Mouse (Mus musculus): ENCODE measurements around the gene Olfr671. TPM values are rescaled to one million over a fixed set of nuclear protein-coding genes. Genes with fewer than 3 reads are reported as not detected.
"Not testable (repeated sequence)": the region's sequence is repeated elsewhere in the genome, so short reads cannot be mapped to it uniquely, and the experiment has no call there.

Gene Olfr671
- polyA plus RNA-seq (2012; rRNA removed) = not detected in 2 replicates

GRCm38 (mm10) chr7:104979026-104979425 is at the start of gene Olfr671:
Gene Olfr671 (minus strand): TSS chr7:104979126.
- no peaks in the 10 kb centered on the region for H3K36me3 ChIP-seq (ENCODE audit: control insufficient read depth, insufficient read depth, low read length)
- no peaks in the 10 kb centered on the region for H3K27me3 ChIP-seq (ENCODE audit: control insufficient read depth, insufficient read depth, low read length)
- no peaks in the 10 kb centered on the region for H3K4me1 ChIP-seq (replicated peaks; ENCODE audit: control insufficient read depth, insufficient read depth, low read length)
- no peak for TF ChIP-seq CTCF (IDR thresholded peaks at IDR 0.05; ENCODE audit: borderline replicate concordance, control insufficient read depth, extremely low read depth, insufficient read depth, low read length, poor library complexity)
- no peak for TF ChIP-seq POLR2A (IDR thresholded peaks at IDR 0.05; ENCODE audit: control insufficient read depth, extremely low read depth, insufficient read depth, low read length, poor library complexity)
- DNase-seq = no peak
- no peak within 1 kb of the TSS for H3K27ac ChIP-seq (ENCODE audit: control insufficient read depth, insufficient read depth, low read length)
- no peak within 1 kb of the TSS for H3K4me3 ChIP-seq (ENCODE audit: control insufficient read depth, insufficient read depth, low read length)
- WGBS = 90% methylated on average over 1 of the region's 1 CpGs

- H3K36me3 ChIP-seq (ENCODE audit: control insufficient read depth, insufficient read depth, low read length) = no peaks in the 10 kb centered on the region
- DNase-seq = no peak
- no peaks in the 10 kb centered on the region for H3K4me1 ChIP-seq (replicated peaks; ENCODE audit: control insufficient read depth, insufficient read depth, low read length)
- no peak for TF ChIP-seq CTCF (IDR thresholded peaks at IDR 0.05; ENCODE audit: borderline replicate concordance, control insufficient read depth, extremely low read depth, insufficient read depth, low read length, poor library complexity)
- no peak for TF ChIP-seq POLR2A (IDR thresholded peaks at IDR 0.05; ENCODE audit: control insufficient read depth, extremely low read depth, insufficient read depth, low read length, poor library complexity)
- H3K4me3 ChIP-seq (ENCODE audit: control insufficient read depth, insufficient read depth, low read length) = no peak within 1 kb of the TSS
- H3K27me3 ChIP-seq (ENCODE audit: control insufficient read depth, insufficient read depth, low read length) = no peaks in the 10 kb centered on the region
- 85% methylated on average over 1 of the region's 1 CpGs for WGBS
- no peak within 1 kb of the TSS for H3K27ac ChIP-seq (ENCODE audit: control insufficient read depth, insufficient read depth, low read length)
Observed at GRCm38 (mm10) chr7:105028360-105028759, 49.4 kb upstream of the Olfr671 start, which contains the start of gene Olfr675. Gene Olfr675 (minus strand): TSS chr7:105028460.

- Histone ChIP-seq H3K4me1 (replicated peaks; ENCODE audit: control insufficient read depth, insufficient read depth, low read length) (no peaks in the 10 kb centered on the region), H3K36me3 (ENCODE audit: control insufficient read depth, insufficient read depth, low read length) (no peaks in the 10 kb centered on the region), H3K27ac (ENCODE audit: control insufficient read depth, insufficient read depth, low read length) (no peak overlapping the region), H3K27me3 (ENCODE audit: control insufficient read depth, insufficient read depth, low read length) (no peaks in the 10 kb centered on the region), H3K4me3 (ENCODE audit: control insufficient read depth, insufficient read depth, low read length) (no peak overlapping the region)
- WGBS = 56% methylated on average over 1 of the region's 1 CpGs
- TF ChIP-seq CTCF (IDR thresholded peaks at IDR 0.05; ENCODE audit: borderline replicate concordance, control insufficient read depth, extremely low read depth, insufficient read depth, low read length, poor library complexity) = no peak
- no peak for TF ChIP-seq POLR2A (IDR thresholded peaks at IDR 0.05; ENCODE audit: control insufficient read depth, extremely low read depth, insufficient read depth, low read length, poor library complexity)
- no peak for DNase-seq
Observed at GRCm38 (mm10) chr7:105022530-105022929, 43.6 kb upstream of the Olfr671 start.

- TF ChIP-seq CTCF (IDR thresholded peaks at IDR 0.05; ENCODE audit: borderline replicate concordance, control insufficient read depth, extremely low read depth, insufficient read depth, low read length, poor library complexity) (no peak), POLR2A (IDR thresholded peaks at IDR 0.05; ENCODE audit: control insufficient read depth, extremely low read depth, insufficient read depth, low read length, poor library complexity) (no peak)
- no peak for DNase-seq
- Histone ChIP-seq H3K27ac (ENCODE audit: control insufficient read depth, insufficient read depth, low read length) (no peak within 1 kb of the TSS), H3K4me3 (ENCODE audit: control insufficient read depth, insufficient read depth, low read length) (no peak within 1 kb of the TSS), H3K27me3 (ENCODE audit: control insufficient read depth, insufficient read depth, low read length) (no peaks in the 10 kb centered on the region), H3K36me3 (ENCODE audit: control insufficient read depth, insufficient read depth, low read length) (no peaks in the 10 kb centered on the region), H3K4me1 (replicated peaks; ENCODE audit: control insufficient read depth, insufficient read depth, low read length) (no peaks in the 10 kb centered on the region)
Observed at GRCm38 (mm10) chr7:105001929-105002328, 23.0 kb upstream of the Olfr671 start, which contains the start of gene Olfr672. Gene Olfr672 (minus strand): TSS chr7:105002029.

DNA sequence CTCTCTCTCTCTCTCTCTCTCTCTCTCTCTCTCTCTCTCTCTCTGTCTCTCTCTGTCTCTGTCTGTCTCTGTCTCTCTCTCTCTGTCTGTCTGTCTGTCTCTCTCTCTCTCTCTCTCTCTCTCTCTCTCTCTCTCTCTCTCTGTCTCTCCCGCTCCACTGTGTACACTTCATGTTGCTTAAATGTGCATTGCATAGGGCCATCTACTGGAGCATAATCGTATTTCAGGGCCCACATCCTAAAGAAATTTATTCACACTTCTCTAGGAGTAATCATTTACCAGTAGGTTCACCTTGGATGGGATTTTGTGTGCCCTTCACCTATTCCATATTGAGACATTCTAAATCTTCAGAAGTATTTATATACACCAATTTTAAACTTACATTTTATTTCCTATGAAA is 6.4 kb downstream of the Olfr671 start:
- not testable (repeated sequence) for H3K4me1 ChIP-seq (replicated peaks; ENCODE audit: control insufficient read depth, insufficient read depth, low read length); H3K36me3 ChIP-seq (ENCODE audit: control insufficient read depth, insufficient read depth, low read length); H3K27me3 ChIP-seq (ENCODE audit: control insufficient read depth, insufficient read depth, low read length); H3K27ac ChIP-seq (ENCODE audit: control insufficient read depth, insufficient read depth, low read length); DNase-seq; H3K4me3 ChIP-seq (ENCODE audit: control insufficient read depth, insufficient read depth, low read length)
- WGBS = 62% methylated on average over 2 of the region's 2 CpGs

DNA sequence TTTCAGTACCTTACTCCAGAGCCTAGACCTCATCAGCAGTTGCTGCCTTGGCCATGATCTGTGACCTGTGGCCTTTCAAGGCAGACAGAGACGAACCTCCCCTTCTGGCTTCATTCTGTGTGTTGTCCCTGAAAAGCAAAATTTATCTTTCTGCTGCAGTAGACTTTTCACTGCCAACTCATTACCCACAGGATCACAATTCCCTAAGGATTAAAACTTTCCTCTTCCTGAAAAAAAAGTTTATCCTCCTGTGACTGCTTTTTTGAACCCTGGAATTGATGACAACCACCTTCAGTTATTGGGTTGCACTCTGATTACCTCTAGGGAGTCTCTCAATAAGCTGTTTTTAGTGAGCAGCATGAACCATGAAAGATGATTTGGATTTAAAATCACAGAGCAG is 16.4 kb downstream of the Olfr671 start, which contains the start of gene Olfr670:
Olfr670 (minus strand) TSS at position 101 of the 400 bp plus-strand sequence.
- TF ChIP-seq POLR2A (IDR thresholded peaks at IDR 0.05; ENCODE audit: control insufficient read depth, extremely low read depth, insufficient read depth, low read length, poor library complexity) (no peak), CTCF (IDR thresholded peaks at IDR 0.05; ENCODE audit: borderline replicate concordance, control insufficient read depth, extremely low read depth, insufficient read depth, low read length, poor library complexity) (no peak)
- no peaks in the 10 kb centered on the region for H3K36me3 ChIP-seq (ENCODE audit: control insufficient read depth, insufficient read depth, low read length)

GRCm38 (mm10) chr7:104950234-104950633 is 28.7 kb downstream of the Olfr671 start:
- not testable (repeated sequence) for DNase-seq; H3K4me1 ChIP-seq (replicated peaks; ENCODE audit: control insufficient read depth, insufficient read depth, low read length); H3K27me3 ChIP-seq (ENCODE audit: control insufficient read depth, insufficient read depth, low read length); H3K4me3 ChIP-seq (ENCODE audit: control insufficient read depth, insufficient read depth, low read length); H3K36me3 ChIP-seq (ENCODE audit: control insufficient read depth, insufficient read depth, low read length); H3K27ac ChIP-seq (ENCODE audit: control insufficient read depth, insufficient read depth, low read length)
- WGBS = 95% methylated on average over 16 of the region's 16 CpGs

More for the DNA sequence above, 16.4 kb downstream of the Olfr671 start, which contains the start of gene Olfr670:
- WGBS = 72% methylated on average over 1 of the region's 1 CpGs
- H3K4me1 ChIP-seq (replicated peaks; ENCODE audit: control insufficient read depth, insufficient read depth, low read length) = no peaks in the 10 kb centered on the region
- H3K27me3 ChIP-seq (ENCODE audit: control insufficient read depth, insufficient read depth, low read length) = no peaks in the 10 kb centered on the region
- DNase-seq = no peak
- H3K27ac ChIP-seq (ENCODE audit: control insufficient read depth, insufficient read depth, low read length) = no peak within 1 kb of the TSS
- no peak within 1 kb of the TSS for H3K4me3 ChIP-seq (ENCODE audit: control insufficient read depth, insufficient read depth, low read length)
